Mouse (Mus musculus): ENCODE data around the gene Tspan14. TPM values are rescaled to one million over a fixed set of nuclear protein-coding genes. Genes with fewer than 3 reads are reported as not detected.
A peak's percentile ranks its signal among the peaks of the same experiment; 100 is the strongest.

Tspan14 gene
- polyA plus RNA-seq, 1 experiment from 2014 or later = 71.4 TPM

- no peak overlapping the region for H3K9ac ChIP-seq (ENCODE audit: low read length)
- H3K4me2 ChIP-seq (ENCODE audit: low read length) = no peak overlapping the region
- H3K4me1 ChIP-seq (replicated peaks; ENCODE audit: control insufficient read depth, insufficient read depth, low read length) = peaks cover 3% of the 10 kb centered on the region; the same call in 1 of the 2 replicates
- DNase-seq (ENCODE audit: low spot score) (no peak), ATAC-seq (replicated peaks; ENCODE audit: low FRiP score, low TSS enrichment, low read depth) (no peak)
- H3K36me3 ChIP-seq (ENCODE audit: control insufficient read depth, insufficient read depth, low read length) = peaks cover 8% of the 10 kb centered on the region
- WGBS = 44% methylated on average over 10 of the region's 10 CpGs
- no peaks in the 10 kb centered on the region for H3K27me3 ChIP-seq (replicated peaks; ENCODE audit: control insufficient read depth, insufficient read depth, low read length)
- no peak overlapping the region for H3K27ac ChIP-seq (ENCODE audit: low read depth)
- no peak overlapping the region for H3K4me3 ChIP-seq (ENCODE audit: low read depth, low read length)
- no peaks in the 10 kb centered on the region for H3K9me3 ChIP-seq (ENCODE audit: control insufficient read depth, low read length)
Measured at GRCm38 (mm10) chr14:40924378-40925113, 42.1 kb downstream of the Tspan14 start.

GRCm38 (mm10) chr14:40921241-40921640 lies 45.4 kb downstream of the Tspan14 start:
- H3K4me3 ChIP-seq (ENCODE audit: low read depth, low read length) = no peak overlapping the region
- no peak for DNase-seq (ENCODE audit: low spot score)
- H3K4me2 ChIP-seq (ENCODE audit: low read length) = no peak overlapping the region
- no peak overlapping the region for H3K9ac ChIP-seq (ENCODE audit: low read length)
- H3K36me3 ChIP-seq (ENCODE audit: control insufficient read depth, insufficient read depth, low read length) = peaks cover 8% of the 10 kb centered on the region
- 100% methylated on average over 1 of the region's 1 CpGs for WGBS
- H3K4me1 ChIP-seq (replicated peaks; ENCODE audit: control insufficient read depth, insufficient read depth, low read length) = 0 out of 2 replicates have a peak, but pooled peaks cover 3% of the 10 kb centered on the region
- ATAC-seq (replicated peaks; ENCODE audit: low FRiP score, low TSS enrichment, low read depth) = no peak
- H3K27ac ChIP-seq (ENCODE audit: low read depth) = no peak overlapping the region
- no peaks in the 10 kb centered on the region for H3K27me3 ChIP-seq (replicated peaks; ENCODE audit: control insufficient read depth, insufficient read depth, low read length)
- no peaks in the 10 kb centered on the region for H3K9me3 ChIP-seq (ENCODE audit: control insufficient read depth, low read length)

GRCm38 (mm10) chr14:40919521-40919920 lies 47.1 kb downstream of the Tspan14 start:
- peaks cover 2% of the 10 kb centered on the region; the same call in 1 of the 2 replicates for H3K4me1 ChIP-seq (replicated peaks; ENCODE audit: control insufficient read depth, insufficient read depth, low read length)
- H3K9ac ChIP-seq (ENCODE audit: low read length) = no peak overlapping the region
- no peaks in the 10 kb centered on the region for H3K9me3 ChIP-seq (ENCODE audit: control insufficient read depth, low read length)
- ATAC-seq (replicated peaks; ENCODE audit: low FRiP score, low TSS enrichment, low read depth) (no peak), DNase-seq (ENCODE audit: low spot score) (no peak)
- no peak overlapping the region for H3K27ac ChIP-seq (ENCODE audit: low read depth)
- H3K27me3 ChIP-seq (replicated peaks; ENCODE audit: control insufficient read depth, insufficient read depth, low read length) = no peaks in the 10 kb centered on the region
- WGBS = 84% methylated on average over 7 of the region's 7 CpGs
- H3K36me3 ChIP-seq (ENCODE audit: control insufficient read depth, insufficient read depth, low read length) = peaks cover 23% of the 10 kb centered on the region
- no peak overlapping the region for H3K4me3 ChIP-seq (ENCODE audit: low read depth, low read length)
- H3K4me2 ChIP-seq (ENCODE audit: low read length) = no peak overlapping the region

GRCm38 (mm10) chr14:40918477-40918876 lies 48.1 kb downstream of the Tspan14 start:
- ATAC-seq (replicated peaks; ENCODE audit: low FRiP score, low TSS enrichment, low read depth) (no peak), DNase-seq (ENCODE audit: low spot score) (no peak)
- Histone ChIP-seq H3K27me3 (replicated peaks; ENCODE audit: control insufficient read depth, insufficient read depth, low read length) (no peaks in the 10 kb centered on the region), H3K4me1 (replicated peaks; ENCODE audit: control insufficient read depth, insufficient read depth, low read length) (no peaks in the 10 kb centered on the region; the same call in 1 of the 2 replicates), H3K9ac (ENCODE audit: low read length) (no peak overlapping the region), H3K36me3 (ENCODE audit: control insufficient read depth, insufficient read depth, low read length) (peaks cover 33% of the 10 kb centered on the region), H3K9me3 (ENCODE audit: control insufficient read depth, low read length) (no peaks in the 10 kb centered on the region), H3K4me2 (ENCODE audit: low read length) (no peak overlapping the region), H3K27ac (ENCODE audit: low read depth) (no peak overlapping the region), H3K4me3 (ENCODE audit: low read depth, low read length) (no peak overlapping the region)
- WGBS = 84% methylated on average over 5 of the region's 7 CpGs

GRCm38 (mm10) chr14:40917632-40918031 lies 49.0 kb downstream of the Tspan14 start:
- H3K27me3 ChIP-seq (replicated peaks; ENCODE audit: control insufficient read depth, insufficient read depth, low read length) = no peaks in the 10 kb centered on the region
- no peak overlapping the region for H3K9ac ChIP-seq (ENCODE audit: low read length)
- DNase-seq (ENCODE audit: low spot score) = peak; percentile 97
- H3K9me3 ChIP-seq (ENCODE audit: control insufficient read depth, low read length) = no peaks in the 10 kb centered on the region
- no peak overlapping the region for H3K27ac ChIP-seq (ENCODE audit: low read depth)
- WGBS = 0% methylated on average over 1 of the region's 1 CpGs
- ATAC-seq (replicated peaks; ENCODE audit: low FRiP score, low TSS enrichment, low read depth) = peak; percentile 52
- peaks cover 41% of the 10 kb centered on the region for H3K36me3 ChIP-seq (ENCODE audit: control insufficient read depth, insufficient read depth, low read length)
- H3K4me2 ChIP-seq (ENCODE audit: low read length) = no peak overlapping the region
- no peaks in the 10 kb centered on the region; the same call in 1 of the 2 replicates for H3K4me1 ChIP-seq (replicated peaks; ENCODE audit: control insufficient read depth, insufficient read depth, low read length)
- H3K4me3 ChIP-seq (ENCODE audit: low read depth, low read length) = no peak overlapping the region

- Histone ChIP-seq H3K4me3 (ENCODE audit: low read depth, low read length) (no peak overlapping the region), H3K4me1 (replicated peaks; ENCODE audit: control insufficient read depth, insufficient read depth, low read length) (no peaks in the 10 kb centered on the region; the same call in 1 of the 2 replicates), H3K36me3 (ENCODE audit: control insufficient read depth, insufficient read depth, low read length) (peaks cover 40% of the 10 kb centered on the region), H3K9ac (ENCODE audit: low read length) (no peak overlapping the region), H3K9me3 (ENCODE audit: control insufficient read depth, low read length) (no peaks in the 10 kb centered on the region), H3K27ac (ENCODE audit: low read depth) (no peak overlapping the region), H3K4me2 (ENCODE audit: low read length) (no peak overlapping the region), H3K27me3 (replicated peaks; ENCODE audit: control insufficient read depth, insufficient read depth, low read length) (no peaks in the 10 kb centered on the region)
- ATAC-seq (replicated peaks; ENCODE audit: low FRiP score, low TSS enrichment, low read depth) (no peak), DNase-seq (ENCODE audit: low spot score) (no peak)
- WGBS = 90% methylated on average over 15 of the region's 15 CpGs
Measured at GRCm38 (mm10) chr14:40916667-40917066, 49.9 kb downstream of the Tspan14 start.

- no peak for DNase-seq (ENCODE audit: low spot score)
- Histone ChIP-seq H3K36me3 (ENCODE audit: control insufficient read depth, insufficient read depth, low read length) (peaks cover 47% of the 10 kb centered on the region), H3K4me1 (replicated peaks; ENCODE audit: control insufficient read depth, insufficient read depth, low read length) (no peaks in the 10 kb centered on the region; the same call in 1 of the 2 replicates), H3K4me2 (ENCODE audit: low read length) (no peak overlapping the region), H3K4me3 (ENCODE audit: low read depth, low read length) (no peak overlapping the region), H3K27me3 (replicated peaks; ENCODE audit: control insufficient read depth, insufficient read depth, low read length) (no peaks in the 10 kb centered on the region), H3K9ac (ENCODE audit: low read length) (no peak overlapping the region), H3K9me3 (ENCODE audit: control insufficient read depth, low read length) (no peaks in the 10 kb centered on the region), H3K27ac (ENCODE audit: low read depth) (no peak overlapping the region)
- WGBS = 81% methylated on average over 8 of the region's 8 CpGs
- no peak for ATAC-seq (replicated peaks; ENCODE audit: low FRiP score, low TSS enrichment, low read depth)
Measured at GRCm38 (mm10) chr14:40915838-40916237, 50.8 kb downstream of the Tspan14 start.

- Histone ChIP-seq H3K27me3 (replicated peaks; ENCODE audit: control insufficient read depth, insufficient read depth, low read length) (no peaks in the 10 kb centered on the region), H3K4me1 (replicated peaks; ENCODE audit: control insufficient read depth, insufficient read depth, low read length) (no peaks in the 10 kb centered on the region; the same call in 1 of the 2 replicates), H3K4me2 (ENCODE audit: low read length) (no peak overlapping the region), H3K36me3 (ENCODE audit: control insufficient read depth, insufficient read depth, low read length) (peaks cover 55% of the 10 kb centered on the region), H3K4me3 (ENCODE audit: low read depth, low read length) (no peak overlapping the region), H3K9me3 (ENCODE audit: control insufficient read depth, low read length) (no peaks in the 10 kb centered on the region), H3K27ac (ENCODE audit: low read depth) (no peak overlapping the region), H3K9ac (ENCODE audit: low read length) (no peak overlapping the region)
- 0 out of 2 replicates have a peak, but pooled peaks have one; percentile 21 for ATAC-seq (replicated peaks; ENCODE audit: low FRiP score, low TSS enrichment, low read depth)
- DNase-seq (ENCODE audit: low spot score) = no peak
- 69% methylated on average over 3 of the region's 3 CpGs for WGBS
Measured at GRCm38 (mm10) chr14:40914701-40915100, 51.9 kb downstream of the Tspan14 start.

- no peaks in the 10 kb centered on the region; the same call in 1 of the 2 replicates for H3K4me1 ChIP-seq (replicated peaks; ENCODE audit: control insufficient read depth, insufficient read depth, low read length)
- no peak overlapping the region for H3K27ac ChIP-seq (ENCODE audit: low read depth)
- ATAC-seq (replicated peaks; ENCODE audit: low FRiP score, low TSS enrichment, low read depth) (no peak), DNase-seq (ENCODE audit: low spot score) (no peak)
- H3K36me3 ChIP-seq (ENCODE audit: control insufficient read depth, insufficient read depth, low read length) = peaks cover 65% of the 10 kb centered on the region
- H3K9ac ChIP-seq (ENCODE audit: low read length) = no peak overlapping the region
- no peaks in the 10 kb centered on the region for H3K9me3 ChIP-seq (ENCODE audit: control insufficient read depth, low read length)
- no peak overlapping the region for H3K4me2 ChIP-seq (ENCODE audit: low read length)
- WGBS = 86% methylated on average over 6 of the region's 6 CpGs
- H3K27me3 ChIP-seq (replicated peaks; ENCODE audit: control insufficient read depth, insufficient read depth, low read length) = no peaks in the 10 kb centered on the region
- no peak overlapping the region for H3K4me3 ChIP-seq (ENCODE audit: low read depth, low read length)
Measured at GRCm38 (mm10) chr14:40913709-40914108, 52.9 kb downstream of the Tspan14 start.

Data from intestine, embryonic 14.5 days (tissue).